Mouse (Mus musculus): ENCODE measurements around the gene Lrrc43. TPM values are rescaled to one million over a fixed set of nuclear protein-coding genes. Genes with fewer than 3 reads are reported as not detected.
"Not testable (repeated sequence)": the region's sequence is repeated elsewhere in the genome, so short reads cannot be mapped to it uniquely, and the experiment has no call there.

The Lrrc43 gene
- polyA plus RNA-seq, 1 experiment = not detected

DNA sequence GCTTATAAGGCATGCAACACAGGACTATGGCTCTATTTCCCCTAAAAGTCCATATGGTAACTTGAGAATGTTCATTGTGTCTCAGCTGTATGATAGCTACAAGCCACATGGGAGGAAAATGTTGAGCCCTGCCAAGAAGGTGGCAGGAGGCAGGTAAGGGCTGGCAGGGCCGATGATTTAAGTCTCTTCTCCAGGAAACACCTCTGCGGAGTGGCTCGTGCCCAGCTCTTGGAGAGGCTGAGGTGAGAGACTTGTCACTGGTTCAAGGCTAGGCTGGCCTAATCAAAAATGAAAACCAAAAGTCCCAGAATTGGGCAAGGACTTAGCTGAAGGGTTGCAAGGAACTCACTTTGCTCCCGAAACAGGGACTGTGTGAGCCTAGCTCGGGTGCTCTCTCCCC, 21.1 kb downstream of the Lrrc43 start, which contains the start of gene B3gnt4:
TSS of gene B3gnt4 (plus strand) at position 301 of the 400 bp plus-strand sequence.
- Histone ChIP-seq H3K27me3 (ENCODE audit: control insufficient read depth) (peaks cover 47% of the 10 kb centered on the region), H3K4me1 (ENCODE audit: control insufficient read depth) (peaks cover 28% of the 10 kb centered on the region), H3K4me3 (replicated peaks) (no peak within 1 kb of the TSS), H3K36me3 (ENCODE audit: control insufficient read depth) (peaks cover 20% of the 10 kb centered on the region), H3K9me3 (ENCODE audit: control insufficient read depth, low read length) (no peaks in the 10 kb centered on the region)
- TF ChIP-seq GATA1 (IDR thresholded peaks at IDR 0.05; ENCODE audit: low read length) (no peak), TAL1 (IDR thresholded peaks at IDR 0.05; ENCODE audit: low read length) (no peak)

- H3K4me1 ChIP-seq (ENCODE audit: control insufficient read depth) = peaks cover 28% of the 10 kb centered on the region
- H3K4me3 ChIP-seq (replicated peaks); H3K9me3 ChIP-seq (ENCODE audit: control insufficient read depth, low read length): not testable (repeated sequence)
- peaks cover 28% of the 10 kb centered on the region for H3K36me3 ChIP-seq (ENCODE audit: control insufficient read depth)
- peaks cover 41% of the 10 kb centered on the region for H3K27me3 ChIP-seq (ENCODE audit: control insufficient read depth)
These were observed 22.3 kb downstream of the Lrrc43 start for GRCm38 (mm10) chr5:123511426-123511825.

DNA sequence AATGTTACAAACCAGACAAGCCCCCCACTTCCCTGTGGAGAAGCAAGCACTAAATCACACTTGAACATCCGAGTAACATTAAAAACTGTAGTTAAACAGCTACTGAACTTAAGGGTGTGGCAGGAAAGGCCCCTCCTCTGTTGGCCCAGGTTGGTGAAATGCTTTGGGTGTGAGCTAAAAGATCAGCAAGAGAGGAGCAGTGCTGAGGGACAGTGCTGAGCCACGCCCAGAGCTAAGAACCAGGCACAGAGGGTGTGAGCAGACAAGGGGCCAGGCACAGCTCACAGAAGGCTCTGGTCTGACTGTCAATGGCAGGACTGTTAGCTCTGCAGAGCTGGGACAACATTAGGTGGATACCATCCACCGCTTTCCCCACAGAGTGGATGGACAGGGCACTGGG, 23.0 kb downstream of the Lrrc43 start:
- H3K9me3 ChIP-seq (ENCODE audit: control insufficient read depth, low read length) = no peaks in the 10 kb centered on the region
- peaks cover 34% of the 10 kb centered on the region for H3K27me3 ChIP-seq (ENCODE audit: control insufficient read depth)
- no peak for TF ChIP-seq GATA1 (IDR thresholded peaks at IDR 0.05; ENCODE audit: low read length)
- no peak for TF ChIP-seq TAL1 (IDR thresholded peaks at IDR 0.05; ENCODE audit: low read length)
- no peak overlapping the region for H3K4me3 ChIP-seq (replicated peaks)
- H3K4me1 ChIP-seq (ENCODE audit: control insufficient read depth) = peaks cover 28% of the 10 kb centered on the region
- H3K36me3 ChIP-seq (ENCODE audit: control insufficient read depth) = peaks cover 35% of the 10 kb centered on the region

- Histone ChIP-seq H3K27me3 (ENCODE audit: control insufficient read depth) (peaks cover 7% of the 10 kb centered on the region), H3K36me3 (ENCODE audit: control insufficient read depth) (peaks cover 59% of the 10 kb centered on the region), H3K4me1 (ENCODE audit: control insufficient read depth) (peaks cover 14% of the 10 kb centered on the region), H3K4me3 (replicated peaks) (no peak overlapping the region), H3K9me3 (ENCODE audit: control insufficient read depth, low read length) (no peaks in the 10 kb centered on the region)
- TF ChIP-seq TAL1 (IDR thresholded peaks at IDR 0.05; ENCODE audit: low read length) (no peak), GATA1 (IDR thresholded peaks at IDR 0.05; ENCODE audit: low read length) (no peak)
These were observed 25.8 kb downstream of the Lrrc43 start for GRCm38 (mm10) chr5:123514871-123515270.

- H3K4me3 ChIP-seq (replicated peaks) = no peak overlapping the region
- H3K36me3 ChIP-seq (ENCODE audit: control insufficient read depth) = peaks cover 39% of the 10 kb centered on the region
- peaks cover 32% of the 10 kb centered on the region for H3K4me1 ChIP-seq (ENCODE audit: control insufficient read depth)
- H3K9me3 ChIP-seq (ENCODE audit: control insufficient read depth, low read length) = no peaks in the 10 kb centered on the region
- TF ChIP-seq TAL1 (IDR thresholded peaks at IDR 0.05; ENCODE audit: low read length) (no peak), GATA1 (IDR thresholded peaks at IDR 0.05; ENCODE audit: low read length) (no peak)
- H3K27me3 ChIP-seq (ENCODE audit: control insufficient read depth) = no peaks in the 10 kb centered on the region
These were observed 31.6 kb downstream of the Lrrc43 start for GRCm38 (mm10) chr5:123520666-123521065.

GRCm38 (mm10) chr5:123521621-123522020, 32.5 kb downstream of the Lrrc43 start:
- H3K27me3 ChIP-seq (ENCODE audit: control insufficient read depth) = no peaks in the 10 kb centered on the region
- peaks cover 30% of the 10 kb centered on the region for H3K36me3 ChIP-seq (ENCODE audit: control insufficient read depth)
- TF ChIP-seq GATA1 (IDR thresholded peaks at IDR 0.05; ENCODE audit: low read length) = no peak

DNA sequence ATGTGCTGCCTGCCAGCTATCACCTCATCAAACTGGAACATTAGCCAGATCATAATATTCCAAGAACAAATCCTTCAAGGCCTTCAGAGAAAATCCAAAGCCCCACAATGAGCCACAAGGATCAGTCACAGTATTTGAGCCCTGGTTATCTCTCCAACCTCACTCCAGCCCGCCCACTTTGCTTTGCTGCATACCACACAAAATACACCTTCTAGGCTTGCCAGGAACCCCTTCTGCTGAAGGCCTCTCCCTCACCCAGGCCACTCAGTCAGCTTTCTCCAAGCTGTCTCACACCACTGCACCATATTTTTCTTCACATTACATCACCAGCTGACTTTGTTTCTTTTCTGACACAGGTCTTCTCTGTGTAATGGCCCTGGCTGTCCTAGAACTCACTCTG, 33.1 kb downstream of the Lrrc43 start:
- Histone ChIP-seq H3K36me3 (ENCODE audit: control insufficient read depth) (peaks cover 25% of the 10 kb centered on the region), H3K27me3 (ENCODE audit: control insufficient read depth) (no peaks in the 10 kb centered on the region), H3K9me3 (ENCODE audit: control insufficient read depth, low read length) (no peaks in the 10 kb centered on the region), H3K4me3 (replicated peaks) (no peak overlapping the region), H3K4me1 (ENCODE audit: control insufficient read depth) (peaks cover 32% of the 10 kb centered on the region)
- TF ChIP-seq GATA1 (IDR thresholded peaks at IDR 0.05; ENCODE audit: low read length) (no peak), TAL1 (IDR thresholded peaks at IDR 0.05; ENCODE audit: low read length) (no peak)

More at GRCm38 (mm10) chr5:123521621-123522020, 32.5 kb downstream of the Lrrc43 start:
- peaks cover 32% of the 10 kb centered on the region for H3K4me1 ChIP-seq (ENCODE audit: control insufficient read depth)
- H3K9me3 ChIP-seq (ENCODE audit: control insufficient read depth, low read length) = no peaks in the 10 kb centered on the region
- H3K4me3 ChIP-seq (replicated peaks) = no peak overlapping the region

- H3K27me3 ChIP-seq (ENCODE audit: control insufficient read depth) = no peaks in the 10 kb centered on the region
- H3K36me3 ChIP-seq (ENCODE audit: control insufficient read depth) = peaks cover 23% of the 10 kb centered on the region
- H3K9me3 ChIP-seq (ENCODE audit: control insufficient read depth, low read length) = no peaks in the 10 kb centered on the region
- H3K4me1 ChIP-seq (ENCODE audit: control insufficient read depth) = peaks cover 32% of the 10 kb centered on the region
- H3K4me3 ChIP-seq (replicated peaks) = peak within 1 kb of the TSS; percentile 95
- TF ChIP-seq TAL1 (IDR thresholded peaks at IDR 0.05; ENCODE audit: low read length) = no peak
These were observed 34.7 kb downstream of the Lrrc43 start, which contains the start of gene Diablo for GRCm38 (mm10) chr5:123523692-123524392. Gene Diablo, minus strand, starts transcription at chr5:123524176.

- Histone ChIP-seq H3K4me1 (ENCODE audit: control insufficient read depth) (peaks cover 32% of the 10 kb centered on the region), H3K9me3 (ENCODE audit: control insufficient read depth, low read length) (no peaks in the 10 kb centered on the region), H3K4me3 (replicated peaks) (peak overlapping the region; percentile 95), H3K27me3 (ENCODE audit: control insufficient read depth) (no peaks in the 10 kb centered on the region), H3K36me3 (ENCODE audit: control insufficient read depth) (peaks cover 24% of the 10 kb centered on the region)
- TF ChIP-seq TAL1 (IDR thresholded peaks at IDR 0.05; ENCODE audit: low read length) (no peak), GATA1 (IDR thresholded peaks at IDR 0.05; ENCODE audit: low read length) (no peak)
These were observed 35.3 kb downstream of the Lrrc43 start for GRCm38 (mm10) chr5:123524393-123524750.

- Histone ChIP-seq H3K4me1 (ENCODE audit: control insufficient read depth) (peaks cover 32% of the 10 kb centered on the region), H3K36me3 (ENCODE audit: control insufficient read depth) (peaks cover 28% of the 10 kb centered on the region), H3K9me3 (ENCODE audit: control insufficient read depth, low read length) (no peaks in the 10 kb centered on the region), H3K27me3 (ENCODE audit: control insufficient read depth) (no peaks in the 10 kb centered on the region), H3K4me3 (replicated peaks) (peak within 1 kb of the TSS; percentile 95)
- no peak for TF ChIP-seq GATA1 (IDR thresholded peaks at IDR 0.05; ENCODE audit: low read length)
- TF ChIP-seq TAL1 (IDR thresholded peaks at IDR 0.05; ENCODE audit: low read length) = no peak
These were observed 36.2 kb downstream of the Lrrc43 start, which contains the start of gene Gm49027 for GRCm38 (mm10) chr5:123525281-123525680. Gene Gm49027, minus strand, starts transcription at chr5:123525488.
